Mouse (Mus musculus) C2C12 (cell line): ENCODE measurements around the gene Extl2. TPM values are rescaled to one million over a fixed set of nuclear protein-coding genes. Genes with fewer than 3 reads are reported as not detected.

ENCODE experiments used
- H3K27me3 ChIP-seq: one replicate; pipeline ENCODE4 v1.6.1; 2011; ENCODE audit not compliant: control insufficient read depth, insufficient read depth, insufficient read length
- H3K36me3 ChIP-seq: one replicate; pipeline ENCODE4 v1.6.1; 2011; ENCODE audit not compliant: control insufficient read depth, insufficient read depth
- H3K4me3 ChIP-seq: one replicate; pipeline ENCODE4 v1.5.1; 2011; ENCODE audit warnings: mild to moderate bottlenecking, control low read depth; ENCODE audit not compliant: poor library complexity, insufficient read depth, severe bottlenecking
- H3K79me2 ChIP-seq: one replicate; pipeline ENCODE4 v1.6.1; 2011; ENCODE audit not compliant: control insufficient read depth, insufficient read depth
- H3K79me3 ChIP-seq: one replicate; pipeline ENCODE4 v1.6.1; 2011; ENCODE audit warnings: low read depth, control low read depth
- H3ac ChIP-seq: one replicate; pipeline ENCODE3; 2011; ENCODE audit warnings: low read depth; ENCODE audit not compliant: control insufficient read depth, insufficient read length
- CEBPB ChIP-seq: IDR thresholded peaks from one replicate; pipeline ENCODE4 v1.6.1; 2011; ENCODE audit warnings: low read depth, mild to moderate bottlenecking, control low read depth, moderate library complexity
- CTCF ChIP-seq: IDR thresholded peaks from one replicate; pipeline ENCODE4 v1.5.1; 2011; ENCODE audit not compliant: control insufficient read depth, insufficient read depth, insufficient read length
- FOSL1 ChIP-seq: IDR thresholded peaks from one replicate; pipeline ENCODE4 v1.8.0; 2011; ENCODE audit warnings: mild to moderate bottlenecking, low read length; ENCODE audit not compliant: poor library complexity, insufficient read depth, severe bottlenecking
- MAX ChIP-seq: IDR thresholded peaks from one replicate; pipeline ENCODE4 v1.6.1; 2011; ENCODE audit warnings: mild to moderate bottlenecking, control low read depth
- MYOD1 ChIP-seq: IDR thresholded peaks from one replicate; pipeline ENCODE4 v1.6.1; 2011; ENCODE audit warnings: low read depth; ENCODE audit not compliant: control insufficient read depth, insufficient read length
- MYOG ChIP-seq: IDR thresholded peaks from one replicate; pipeline ENCODE4 v1.6.1; 2011; ENCODE audit not compliant: control insufficient read depth, insufficient read length; ENCODE audit errors: extremely low read depth
- USF1 ChIP-seq: IDR thresholded peaks from one replicate; pipeline ENCODE4 v1.6.1; 2011; ENCODE audit warnings: low read depth, mild to moderate bottlenecking, control low read depth, moderate library complexity
- polyA plus RNA-seq: library from polyadenylated mRNA; unstranded; fragments of >200 nt; fragmentation: generic; extraction: Trizol; gene quantifications from one replicate; pipeline ENCODE4 v1.2.1, GENCODE M21; 2012; ENCODE audit warnings: missing spikeins

The Extl2 gene
- polyA plus RNA-seq, 1 experiment: 8.4 TPM

- H3ac ChIP-seq: no peak overlapping the region
- H3K79me3 ChIP-seq: no peaks in the 10 kb centered on the region
- no peaks in the 10 kb centered on the region for H3K79me2 ChIP-seq
- H3K36me3 ChIP-seq: peaks cover 20% of the 10 kb centered on the region
- H3K4me3 ChIP-seq: no peak overlapping the region
- TF ChIP-seq USF1 (no peak), CEBPB (no peak), MAX (no peak), CTCF (no peak), MYOG (no peak), MYOD1 (no peak), FOSL1 (no peak)
- H3K27me3 ChIP-seq: no peaks in the 10 kb centered on the region
Measured at GRCm38 (mm10) chr3:116030152-116030788, 23.0 kb downstream of the Extl2 start.

- Histone ChIP-seq H3K4me3 (no peak overlapping the region), H3K79me2 (no peaks in the 10 kb centered on the region), H3K79me3 (no peaks in the 10 kb centered on the region), H3ac (no peak overlapping the region), H3K27me3 (no peaks in the 10 kb centered on the region), H3K36me3 (peaks cover 4% of the 10 kb centered on the region)
- TF ChIP-seq USF1 (no peak), CEBPB (no peak), MAX (no peak), MYOD1 (no peak), CTCF (no peak), FOSL1 (no peak), MYOG (no peak)
Measured at GRCm38 (mm10) chr3:116033218-116033870, 26.1 kb downstream of the Extl2 start.

GRCm38 (mm10) chr3:116033871-116034222 lies 26.6 kb downstream of the Extl2 start:
- H3ac ChIP-seq: no peak overlapping the region
- H3K4me3 ChIP-seq: no peak overlapping the region
- no peaks in the 10 kb centered on the region for H3K36me3 ChIP-seq
- H3K79me3 ChIP-seq: no peaks in the 10 kb centered on the region
- no peaks in the 10 kb centered on the region for H3K79me2 ChIP-seq
- no peaks in the 10 kb centered on the region for H3K27me3 ChIP-seq
- TF ChIP-seq USF1 (no peak), FOSL1 (no peak), CTCF (no peak), CEBPB (no peak), MAX (no peak), MYOG (no peak), MYOD1 (no peak)

GRCm38 (mm10) chr3:116040776-116041175 lies 33.5 kb downstream of the Extl2 start:
- Histone ChIP-seq H3K79me3 (no peaks in the 10 kb centered on the region), H3ac (no peak overlapping the region), H3K79me2 (no peaks in the 10 kb centered on the region), H3K27me3 (no peaks in the 10 kb centered on the region), H3K36me3 (no peaks in the 10 kb centered on the region), H3K4me3 (no peak overlapping the region)
- no peak for TF ChIP-seq CEBPB
- TF ChIP-seq MYOD1: no peak
- TF ChIP-seq MAX: no peak
- no peak for TF ChIP-seq CTCF
- no peak for TF ChIP-seq USF1

GRCm38 (mm10) chr3:116046000-116046399 lies 38.7 kb downstream of the Extl2 start:
- Histone ChIP-seq H3K79me2 (no peaks in the 10 kb centered on the region), H3K4me3 (no peak overlapping the region), H3K36me3 (no peaks in the 10 kb centered on the region), H3K27me3 (no peaks in the 10 kb centered on the region), H3ac (no peak overlapping the region), H3K79me3 (no peaks in the 10 kb centered on the region)
- TF ChIP-seq MYOG (no peak), MYOD1 (no peak)

- Histone ChIP-seq H3K79me3 (no peaks in the 10 kb centered on the region), H3K4me3 (no peak overlapping the region), H3K36me3 (no peaks in the 10 kb centered on the region), H3ac (no peak overlapping the region), H3K27me3 (no peaks in the 10 kb centered on the region), H3K79me2 (no peaks in the 10 kb centered on the region)
- TF ChIP-seq USF1: no peak
- no peak for TF ChIP-seq MAX
- TF ChIP-seq CEBPB: no peak
- TF ChIP-seq MYOG: no peak
- TF ChIP-seq CTCF: no peak
Measured at GRCm38 (mm10) chr3:116047034-116047433, 39.8 kb downstream of the Extl2 start.
